Mouse (Mus musculus) lung, embryonic 14.5 days (tissue): ENCODE results near the gene Vps52. TPM values are rescaled to one million over a fixed set of nuclear protein-coding genes. Genes with fewer than 3 reads are reported as not detected.

Experiments used
- ATAC-seq: fragments of 200-750 bp; cut with Nextera tagmentation; 2 replicates; pipeline ENCODE4 v1.8.0; 2017; ENCODE audit warnings: mild to moderate bottlenecking, moderate TSS enrichment, moderate library complexity; ENCODE audit not compliant: insufficient read depth
- DNase-seq: peaks from one replicate; pipeline ENCODE4 v3.0.0-alpha.2; 2015
- H3K27ac ChIP-seq: fragments of 300-500 bp; sonication (generic); 2 replicates; pipeline ENCODE4 v1.5.1; 2014; ENCODE audit warnings: low read depth, mild to moderate bottlenecking, moderate library complexity
- H3K27me3 ChIP-seq: fragments of 300-500 bp; sonication (generic); 2 replicates; pipeline ENCODE4 v1.6.1; 2014; ENCODE audit warnings: low read length, control low read depth; ENCODE audit not compliant: insufficient read depth
- H3K36me3 ChIP-seq: fragments of 300-500 bp; sonication (generic); 2 replicates; pipeline ENCODE4 v1.6.1; 2014; ENCODE audit warnings: control low read depth; ENCODE audit not compliant: insufficient read depth
- H3K4me1 ChIP-seq: fragments of 300-500 bp; sonication (generic); 2 replicates; pipeline ENCODE4 v1.6.1; 2014; ENCODE audit warnings: antibody characterized with exemption, control low read depth; ENCODE audit not compliant: insufficient read depth
- H3K4me2 ChIP-seq: fragments of 300-500 bp; sonication (generic); 2 replicates; pipeline ENCODE4 v1.6.1; 2014; ENCODE audit warnings: mild to moderate bottlenecking
- H3K4me3 ChIP-seq: fragments of 300-500 bp; sonication (generic); 2 replicates; pipeline ENCODE4 v1.5.1; 2014; ENCODE audit warnings: low read depth, low read length
- H3K9ac ChIP-seq: fragments of 300-500 bp; sonication (generic); 2 replicates; pipeline ENCODE4 v1.6.1; 2014
- H3K9me3 ChIP-seq: fragments of 300-500 bp; sonication (generic); 2 replicates; pipeline ENCODE4 v1.6.1; 2016; ENCODE audit warnings: low read depth, low read length, control low read depth
- CTCF ChIP-seq: IDR thresholded peaks from 2 replicates; pipeline ENCODE4 v1.5.1; 2016; ENCODE audit warnings: antibody characterized with exemption, low read depth
- WGBS: fragments of 180-500 bp; shearing (Covaris S2); extraction: QIAGEN DNeasy Blood & Tissue Kit; methylation state at CpG from one replicate; pipeline ENCODE4 v1.1.7; 2014; 5-methylcytosine and 5-hydroxymethylcytosine counted together
- polyA plus RNA-seq: library from polyadenylated mRNA; unstranded; fragments of >200 nt; fragmentation: Nextera tagmentation; extraction: Ambion mirVana; gene quantifications from 2 replicates; pipeline ENCODE4 v1.2.1, GENCODE M21; 2014

Gene Vps52
- polyA plus RNA-seq, 1 experiment from 2014 or later, result 34.8 TPM

DNA sequence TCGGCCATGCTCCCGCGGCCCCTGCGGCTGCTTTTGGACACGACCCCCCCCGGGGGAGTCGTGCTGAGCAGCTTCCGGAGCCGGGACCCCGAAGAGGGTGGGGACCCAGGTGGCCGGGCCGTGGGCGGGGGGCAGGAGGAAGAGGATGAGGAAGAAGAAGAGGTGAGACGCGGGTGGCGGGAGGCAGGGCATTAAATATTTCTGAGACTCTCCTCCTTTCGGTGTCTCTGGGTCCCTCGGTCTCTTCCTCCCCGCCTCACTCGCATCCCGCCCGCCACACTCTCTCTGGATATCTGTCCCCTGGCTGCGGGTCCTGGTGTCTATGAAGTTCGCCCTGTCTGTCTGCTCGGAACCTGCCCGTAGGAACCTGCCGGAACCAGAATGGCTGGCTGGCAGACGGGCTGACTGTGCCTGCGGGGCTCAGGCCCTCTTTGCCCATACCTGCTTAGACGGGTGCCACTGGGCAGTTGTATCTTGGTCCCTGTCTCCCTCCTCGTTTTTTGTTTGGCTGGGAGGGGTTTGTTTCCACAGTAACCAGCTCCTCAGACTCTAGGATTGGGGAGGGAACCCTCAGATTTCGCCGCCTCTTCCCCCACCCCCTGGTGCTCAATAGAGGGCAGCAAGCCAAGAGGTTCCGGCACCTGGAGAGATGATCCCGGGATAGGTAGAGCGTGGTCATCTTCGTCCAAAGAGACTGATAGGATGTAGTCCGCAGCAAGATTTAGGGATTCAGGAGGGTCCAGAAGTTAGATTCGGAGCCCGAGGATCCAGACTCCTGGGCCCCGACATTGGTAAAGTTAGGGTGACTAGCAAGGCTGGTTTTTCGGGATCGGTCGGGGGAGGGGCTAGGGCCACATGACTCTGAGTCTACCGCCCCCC, 25.1 kb upstream of the Vps52 start:
- peak overlapping the region; percentile 81 for H3K9ac ChIP-seq
- no peaks in the 10 kb centered on the region for H3K4me1 ChIP-seq
- DNase-seq (peak; percentile 62), ATAC-seq (peak; percentile 16; the same call in 1 of the 2 replicates)
- WGBS, result under 1% methylated on average over 45 of the region's 45 CpGs
- H3K36me3 ChIP-seq, result peaks cover 28% of the 10 kb centered on the region; the same call in 1 of the 2 replicates
- H3K27ac ChIP-seq, result peak overlapping the region; percentile 95
- H3K9me3 ChIP-seq, result no peaks in the 10 kb centered on the region
- no peaks in the 10 kb centered on the region for H3K27me3 ChIP-seq
- H3K4me3 ChIP-seq, result peak overlapping the region; percentile 83
- peak overlapping the region; percentile 99 for H3K4me2 ChIP-seq
- TF ChIP-seq CTCF, result no peak

DNA sequence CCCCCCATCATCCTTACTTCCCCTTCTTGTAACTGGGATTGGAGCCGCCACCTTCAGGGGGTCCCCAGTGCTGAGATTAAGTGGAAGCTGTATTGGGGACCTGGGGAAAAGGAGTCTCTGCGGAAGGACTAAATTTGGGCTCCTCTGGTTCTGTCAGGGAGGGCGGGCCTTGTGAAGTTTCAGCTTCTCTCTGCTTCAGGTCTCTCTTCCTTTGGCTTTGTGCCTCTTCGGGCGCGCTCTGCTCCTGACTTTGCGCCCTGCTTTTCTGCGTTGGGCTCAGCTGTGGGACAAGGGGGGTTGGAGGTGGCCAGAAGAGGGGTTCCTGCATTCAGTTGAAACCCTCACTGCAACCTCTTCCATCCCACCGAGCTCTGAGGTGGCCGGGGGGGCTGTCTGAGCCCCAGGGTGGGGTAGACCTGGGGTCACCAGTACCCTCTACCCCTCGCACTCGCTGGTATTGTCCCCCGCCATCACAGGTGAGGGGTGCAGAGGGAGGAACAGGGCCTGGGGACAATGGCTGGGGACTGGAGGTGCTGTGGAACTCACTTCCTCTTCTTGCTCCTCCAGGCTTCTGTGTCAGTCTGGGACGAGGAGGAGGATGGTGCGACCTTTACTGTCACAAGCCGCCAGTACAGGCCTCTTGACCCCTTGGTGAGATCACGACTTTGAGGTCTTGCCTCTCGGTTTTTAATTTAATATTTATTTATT, 24.3 kb upstream of the Vps52 start:
- ATAC-seq (no peak), DNase-seq (no peak)
- no peak overlapping the region for H3K27ac ChIP-seq
- H3K4me2 ChIP-seq, result peak overlapping the region; percentile 99
- peaks cover 31% of the 10 kb centered on the region; the same call in 1 of the 2 replicates for H3K36me3 ChIP-seq
- peak overlapping the region; percentile 83 for H3K4me3 ChIP-seq
- H3K27me3 ChIP-seq, result no peaks in the 10 kb centered on the region
- H3K9ac ChIP-seq, result peak overlapping the region; percentile 81
- WGBS, result 38% methylated on average over 18 of the region's 18 CpGs
- no peak for TF ChIP-seq CTCF
- no peaks in the 10 kb centered on the region for H3K4me1 ChIP-seq
- no peaks in the 10 kb centered on the region for H3K9me3 ChIP-seq

DNA sequence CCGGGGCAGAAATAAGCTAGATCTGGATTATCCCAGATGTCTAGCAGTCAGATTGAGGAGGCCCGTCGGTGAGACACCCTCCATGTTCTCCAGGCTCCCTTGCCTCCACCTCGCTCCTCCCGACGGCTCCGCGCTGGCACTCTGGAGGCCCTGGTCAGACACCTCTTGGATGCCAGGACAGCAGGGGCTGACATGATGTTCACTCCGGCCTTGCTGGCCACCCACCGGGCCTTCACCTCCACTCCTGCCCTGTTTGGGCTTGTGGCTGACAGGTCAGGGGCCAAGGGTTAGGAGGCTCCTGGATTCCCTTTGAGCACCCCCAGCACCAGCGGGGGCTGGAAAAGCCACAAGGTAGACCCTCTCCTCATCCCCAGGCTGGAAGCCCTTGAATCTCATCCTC, 23.7 kb upstream of the Vps52 start:
- no peak overlapping the region for H3K9ac ChIP-seq
- 83% methylated on average over 11 of the region's 11 CpGs for WGBS
- no peak for TF ChIP-seq CTCF
- no peak overlapping the region for H3K4me2 ChIP-seq
- no peak overlapping the region for H3K27ac ChIP-seq
- H3K27me3 ChIP-seq, result no peaks in the 10 kb centered on the region
- no peaks in the 10 kb centered on the region for H3K9me3 ChIP-seq
- DNase-seq, result no peak
- no peak for ATAC-seq
- H3K4me1 ChIP-seq, result no peaks in the 10 kb centered on the region
- H3K4me3 ChIP-seq, result no peak overlapping the region
- peaks cover 33% of the 10 kb centered on the region; the same call in 1 of the 2 replicates for H3K36me3 ChIP-seq

- Histone ChIP-seq H3K4me2 (no peak overlapping the region), H3K9ac (no peak overlapping the region), H3K4me1 (no peaks in the 10 kb centered on the region), H3K27me3 (no peaks in the 10 kb centered on the region), H3K4me3 (no peak overlapping the region), H3K27ac (no peak overlapping the region), H3K36me3 (peaks cover 38% of the 10 kb centered on the region), H3K9me3 (no peaks in the 10 kb centered on the region)
- TF ChIP-seq CTCF, result no peak
- DNase-seq (no peak), ATAC-seq (no peak)
- 89% methylated on average over 14 of the region's 14 CpGs for WGBS
These were observed 23.2 kb upstream of the Vps52 start for GRCm38 (mm10) chr17:33932448-33932847.

DNA sequence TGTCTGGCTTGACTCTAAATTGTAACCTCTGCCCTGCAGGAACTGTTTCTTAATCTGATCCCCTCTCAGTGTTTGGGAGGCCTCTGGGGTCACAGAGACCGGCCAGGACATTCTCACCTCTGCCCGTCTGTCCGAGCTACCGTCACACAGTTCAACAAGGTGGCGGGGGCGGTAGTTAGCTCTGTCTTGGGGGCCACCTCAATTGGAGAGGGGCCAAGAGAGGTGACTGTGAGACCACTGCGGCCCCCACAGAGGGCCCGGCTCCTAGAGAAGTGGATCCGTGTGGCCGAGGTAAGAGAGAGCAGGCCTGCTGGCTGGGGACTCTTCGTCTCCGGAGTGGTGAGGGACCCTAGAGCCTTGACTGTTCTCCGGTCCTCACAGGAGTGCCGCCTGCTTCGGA, 22.6 kb upstream of the Vps52 start:
- Histone ChIP-seq H3K4me3 (no peak overlapping the region), H3K36me3 (peaks cover 41% of the 10 kb centered on the region), H3K27me3 (no peaks in the 10 kb centered on the region), H3K9ac (no peak overlapping the region), H3K27ac (no peak overlapping the region), H3K4me1 (no peaks in the 10 kb centered on the region), H3K9me3 (no peaks in the 10 kb centered on the region), H3K4me2 (no peak overlapping the region)
- ATAC-seq (no peak), DNase-seq (no peak)
- 89% methylated on average over 15 of the region's 15 CpGs for WGBS
- TF ChIP-seq CTCF, result no peak

- DNase-seq (no peak), ATAC-seq (no peak)
- H3K9me3 ChIP-seq, result no peaks in the 10 kb centered on the region
- no peaks in the 10 kb centered on the region for H3K27me3 ChIP-seq
- H3K36me3 ChIP-seq, result peaks cover 47% of the 10 kb centered on the region
- 82% methylated on average over 21 of the region's 21 CpGs for WGBS
- H3K9ac ChIP-seq, result no peak overlapping the region
- H3K4me2 ChIP-seq, result no peak overlapping the region
- H3K4me3 ChIP-seq, result no peak overlapping the region
- H3K27ac ChIP-seq, result no peak overlapping the region
- no peak for TF ChIP-seq CTCF
- H3K4me1 ChIP-seq, result no peaks in the 10 kb centered on the region
These were observed 20.1 kb upstream of the Vps52 start for GRCm38 (mm10) chr17:33935422-33936055.

- WGBS, result 82% methylated on average over 15 of the region's 15 CpGs
- peaks cover 51% of the 10 kb centered on the region for H3K36me3 ChIP-seq
- TF ChIP-seq CTCF, result no peak
- DNase-seq (no peak), ATAC-seq (no peak)
- H3K4me2 ChIP-seq, result no peak overlapping the region
- H3K27ac ChIP-seq, result no peak overlapping the region
- no peak overlapping the region for H3K4me3 ChIP-seq
- no peaks in the 10 kb centered on the region for H3K4me1 ChIP-seq
- H3K9ac ChIP-seq, result no peak overlapping the region
- H3K27me3 ChIP-seq, result no peaks in the 10 kb centered on the region
- H3K9me3 ChIP-seq, result no peaks in the 10 kb centered on the region
These were observed 18.6 kb upstream of the Vps52 start for GRCm38 (mm10) chr17:33936993-33937392.
